Mouse (Mus musculus): ENCODE measurements around the gene Psmd1. TPM values are rescaled to one million over a fixed set of nuclear protein-coding genes. Genes with fewer than 3 reads are reported as not detected.

The Psmd1 gene
- polyA plus RNA-seq, 1 experiment from 2014 or later: 194 TPM

GRCm38 (mm10) chr1:86126036-86126435 is 61.8 kb downstream of the Psmd1 start:
- DNase-seq (ENCODE audit: low spot score) (no peak), ATAC-seq (ENCODE audit: low FRiP score) (no peak)
- WGBS: 98% methylated on average over 2 of the region's 2 CpGs
- H3K36me3 ChIP-seq (replicated peaks; ENCODE audit: control insufficient read depth, insufficient read depth): peaks cover 75% of the 10 kb centered on the region
- H3K9me3 ChIP-seq (ENCODE audit: control insufficient read depth, low read length): no peaks in the 10 kb centered on the region
- H3K27ac ChIP-seq: no peak overlapping the region
- H3K27me3 ChIP-seq (ENCODE audit: control insufficient read depth, insufficient read depth, low read length): no peaks in the 10 kb centered on the region
- no peak overlapping the region for H3K4me3 ChIP-seq (replicated peaks; ENCODE audit: low read length)
- H3K4me1 ChIP-seq (replicated peaks; ENCODE audit: control insufficient read depth, insufficient read depth, low read length): no peaks in the 10 kb centered on the region
- H3K9ac ChIP-seq: no peak overlapping the region
- H3K4me2 ChIP-seq (replicated peaks): no peak overlapping the region

GRCm38 (mm10) chr1:86133337-86133736 is 69.2 kb downstream of the Psmd1 start, which contains the start of gene Gm21972:
Gm21972 (plus strand) TSS chr1:86133637.
- H3K27me3 ChIP-seq (ENCODE audit: control insufficient read depth, insufficient read depth, low read length): no peaks in the 10 kb centered on the region
- H3K9me3 ChIP-seq (ENCODE audit: control insufficient read depth, low read length): no peaks in the 10 kb centered on the region
- no peak within 1 kb of the TSS for H3K9ac ChIP-seq
- no peak within 1 kb of the TSS for H3K4me3 ChIP-seq (replicated peaks; ENCODE audit: low read length)
- ATAC-seq (ENCODE audit: low FRiP score) (no peak), DNase-seq (ENCODE audit: low spot score) (no peak)
- no peaks in the 10 kb centered on the region for H3K4me1 ChIP-seq (replicated peaks; ENCODE audit: control insufficient read depth, insufficient read depth, low read length)
- 94% methylated on average over 4 of the region's 4 CpGs for WGBS
- H3K4me2 ChIP-seq (replicated peaks): no peak within 1 kb of the TSS
- peaks cover 88% of the 10 kb centered on the region for H3K36me3 ChIP-seq (replicated peaks; ENCODE audit: control insufficient read depth, insufficient read depth)
- H3K27ac ChIP-seq: no peak within 1 kb of the TSS

- Histone ChIP-seq H3K27me3 (ENCODE audit: control insufficient read depth, insufficient read depth, low read length) (no peaks in the 10 kb centered on the region), H3K4me1 (replicated peaks; ENCODE audit: control insufficient read depth, insufficient read depth, low read length) (no peaks in the 10 kb centered on the region), H3K9me3 (ENCODE audit: control insufficient read depth, low read length) (no peaks in the 10 kb centered on the region), H3K36me3 (replicated peaks; ENCODE audit: control insufficient read depth, insufficient read depth) (peaks cover 89% of the 10 kb centered on the region), H3K27ac (no peak overlapping the region), H3K9ac (no peak overlapping the region), H3K4me3 (replicated peaks; ENCODE audit: low read length) (no peak overlapping the region), H3K4me2 (replicated peaks) (no peak overlapping the region)
- no peak for ATAC-seq (ENCODE audit: low FRiP score)
- DNase-seq (ENCODE audit: low spot score): no peak
- WGBS: 87% methylated on average over 6 of the region's 6 CpGs
Measured at GRCm38 (mm10) chr1:86135315-86135714, 71.1 kb downstream of the Psmd1 start.

GRCm38 (mm10) chr1:86141081-86141480 is 76.9 kb downstream of the Psmd1 start:
- no peak overlapping the region for H3K27ac ChIP-seq
- no peak for DNase-seq (ENCODE audit: low spot score)

GRCm38 (mm10) chr1:86143165-86143564 is 79.0 kb downstream of the Psmd1 start:
- H3K4me3 ChIP-seq (replicated peaks; ENCODE audit: low read length): no peak overlapping the region
- no peak overlapping the region for H3K4me2 ChIP-seq (replicated peaks)
- H3K9ac ChIP-seq: no peak overlapping the region
- ATAC-seq (ENCODE audit: low FRiP score) (no peak), DNase-seq (ENCODE audit: low spot score) (no peak)
- no peaks in the 10 kb centered on the region for H3K4me1 ChIP-seq (replicated peaks; ENCODE audit: control insufficient read depth, insufficient read depth, low read length)
- 88% methylated on average over 4 of the region's 4 CpGs for WGBS
- no peaks in the 10 kb centered on the region for H3K27me3 ChIP-seq (ENCODE audit: control insufficient read depth, insufficient read depth, low read length)
- peaks cover 42% of the 10 kb centered on the region for H3K36me3 ChIP-seq (replicated peaks; ENCODE audit: control insufficient read depth, insufficient read depth)
- H3K9me3 ChIP-seq (ENCODE audit: control insufficient read depth, low read length): no peaks in the 10 kb centered on the region
- no peak overlapping the region for H3K27ac ChIP-seq

More at GRCm38 (mm10) chr1:86141081-86141480, 76.9 kb downstream of the Psmd1 start:
- Histone ChIP-seq H3K9ac (no peak overlapping the region), H3K4me1 (replicated peaks; ENCODE audit: control insufficient read depth, insufficient read depth, low read length) (no peaks in the 10 kb centered on the region), H3K36me3 (replicated peaks; ENCODE audit: control insufficient read depth, insufficient read depth) (peaks cover 61% of the 10 kb centered on the region), H3K9me3 (ENCODE audit: control insufficient read depth, low read length) (no peaks in the 10 kb centered on the region), H3K4me3 (replicated peaks; ENCODE audit: low read length) (no peak overlapping the region), H3K27me3 (ENCODE audit: control insufficient read depth, insufficient read depth, low read length) (no peaks in the 10 kb centered on the region), H3K4me2 (replicated peaks) (no peak overlapping the region)
- WGBS: 94% methylated on average over 3 of the region's 3 CpGs
- ATAC-seq (ENCODE audit: low FRiP score): no peak

- Histone ChIP-seq H3K4me3 (replicated peaks; ENCODE audit: low read length) (no peak overlapping the region), H3K27ac (no peak overlapping the region), H3K27me3 (ENCODE audit: control insufficient read depth, insufficient read depth, low read length) (no peaks in the 10 kb centered on the region), H3K9me3 (ENCODE audit: control insufficient read depth, low read length) (no peaks in the 10 kb centered on the region), H3K4me2 (replicated peaks) (no peak overlapping the region), H3K4me1 (replicated peaks; ENCODE audit: control insufficient read depth, insufficient read depth, low read length) (no peaks in the 10 kb centered on the region), H3K9ac (no peak overlapping the region), H3K36me3 (replicated peaks; ENCODE audit: control insufficient read depth, insufficient read depth) (peaks cover 31% of the 10 kb centered on the region)
- DNase-seq (ENCODE audit: low spot score) (no peak), ATAC-seq (ENCODE audit: low FRiP score) (no peak)
- WGBS: 78% methylated on average over 21 of the region's 21 CpGs
Measured at GRCm38 (mm10) chr1:86144001-86144944, 80.1 kb downstream of the Psmd1 start.

- Histone ChIP-seq H3K4me1 (replicated peaks; ENCODE audit: control insufficient read depth, insufficient read depth, low read length) (no peaks in the 10 kb centered on the region), H3K4me3 (replicated peaks; ENCODE audit: low read length) (no peak overlapping the region), H3K9ac (no peak overlapping the region), H3K27me3 (ENCODE audit: control insufficient read depth, insufficient read depth, low read length) (no peaks in the 10 kb centered on the region), H3K9me3 (ENCODE audit: control insufficient read depth, low read length) (no peaks in the 10 kb centered on the region), H3K4me2 (replicated peaks) (no peak overlapping the region), H3K27ac (no peak overlapping the region), H3K36me3 (replicated peaks; ENCODE audit: control insufficient read depth, insufficient read depth) (peaks cover 11% of the 10 kb centered on the region)
- ATAC-seq (ENCODE audit: low FRiP score) (no peak), DNase-seq (ENCODE audit: low spot score) (no peak)
- 91% methylated on average over 5 of the region's 5 CpGs for WGBS
Measured at GRCm38 (mm10) chr1:86146293-86146692, 82.1 kb downstream of the Psmd1 start.

- no peak overlapping the region for H3K9ac ChIP-seq
- H3K27me3 ChIP-seq (ENCODE audit: control insufficient read depth, insufficient read depth, low read length): no peaks in the 10 kb centered on the region
- H3K4me1 ChIP-seq (replicated peaks; ENCODE audit: control insufficient read depth, insufficient read depth, low read length): no peaks in the 10 kb centered on the region
- H3K9me3 ChIP-seq (ENCODE audit: control insufficient read depth, low read length): no peaks in the 10 kb centered on the region
- H3K4me3 ChIP-seq (replicated peaks; ENCODE audit: low read length): no peak overlapping the region
- 86% methylated on average over 5 of the region's 5 CpGs for WGBS
- no peak overlapping the region for H3K27ac ChIP-seq
- H3K36me3 ChIP-seq (replicated peaks; ENCODE audit: control insufficient read depth, insufficient read depth): peaks cover 6% of the 10 kb centered on the region
- no peak for DNase-seq (ENCODE audit: low spot score)
- no peak overlapping the region for H3K4me2 ChIP-seq (replicated peaks)
- no peak for ATAC-seq (ENCODE audit: low FRiP score)
Measured at GRCm38 (mm10) chr1:86147557-86147956, 83.4 kb downstream of the Psmd1 start.

- Histone ChIP-seq H3K9ac (no peak overlapping the region), H3K4me1 (replicated peaks; ENCODE audit: control insufficient read depth, insufficient read depth, low read length) (no peaks in the 10 kb centered on the region), H3K36me3 (replicated peaks; ENCODE audit: control insufficient read depth, insufficient read depth) (no peaks in the 10 kb centered on the region; the same call in 1 of the 2 replicates), H3K4me2 (replicated peaks) (no peak overlapping the region), H3K9me3 (ENCODE audit: control insufficient read depth, low read length) (no peaks in the 10 kb centered on the region), H3K27ac (no peak overlapping the region), H3K4me3 (replicated peaks; ENCODE audit: low read length) (no peak overlapping the region), H3K27me3 (ENCODE audit: control insufficient read depth, insufficient read depth, low read length) (no peaks in the 10 kb centered on the region)
- DNase-seq (ENCODE audit: low spot score) (no peak), ATAC-seq (ENCODE audit: low FRiP score) (no peak)
- 77% methylated on average over 9 of the region's 9 CpGs for WGBS
Measured at GRCm38 (mm10) chr1:86148161-86148560, 84.0 kb downstream of the Psmd1 start.
